Mouse (Mus musculus): ENCODE results near the gene Dgat2.
A peak's percentile ranks its signal among the peaks of the same experiment; 100 is the strongest.

DNA sequence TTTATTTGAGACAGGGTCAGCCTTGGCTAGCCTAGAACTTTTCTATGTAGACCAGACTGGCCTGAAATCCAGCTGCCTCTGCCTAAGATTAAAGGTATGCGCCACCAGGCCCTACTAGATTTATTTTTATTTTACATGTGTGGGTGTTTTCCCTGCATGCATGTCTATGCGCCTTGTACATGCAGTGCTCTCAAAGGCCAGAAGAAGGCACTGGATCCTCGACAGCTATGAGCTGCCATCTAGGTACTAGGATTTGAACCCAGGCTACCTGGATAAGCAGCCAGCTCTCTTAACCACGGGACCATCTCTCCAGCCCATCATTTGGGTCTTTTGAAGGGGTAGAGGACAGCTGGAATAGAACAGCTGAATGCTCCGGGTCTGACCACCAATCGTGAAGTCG lies 20.1 kb downstream of the Dgat2 start:
- TF ChIP-seq CTCF (IDR thresholded peaks at IDR 0.05; ENCODE audit: extremely low read depth, insufficient read depth, low read length) (peak; percentile 31; the same call in 1 of the 2 replicates), POLR2A (IDR thresholded peaks at IDR 0.05; ENCODE audit: extremely low read depth, insufficient read depth, low read length) (no peak)
